Mouse (Mus musculus): Measurements from ENCODE around the gene Dennd1b. TPM values are rescaled to one million over a fixed set of nuclear protein-coding genes. Genes with fewer than 3 reads are reported as not detected.

Gene Dennd1b
- polyA plus RNA-seq, 1 experiment from 2014 or later = 13.5 TPM

GRCm38 (mm10) chr1:139067210-139067609 is 104.0 kb downstream of the Dennd1b start:
- Histone ChIP-seq H3K9ac (ENCODE audit: low read length) (no peak overlapping the region), H3K27me3 (ENCODE audit: control insufficient read depth, insufficient read depth, low read length) (no peaks in the 10 kb centered on the region), H3K4me2 (ENCODE audit: low read depth, low read length, severe bottlenecking) (no peak overlapping the region), H3K4me3 (ENCODE audit: low read depth, low read length) (no peak overlapping the region), H3K9me3 (ENCODE audit: control insufficient read depth, low read length) (no peaks in the 10 kb centered on the region), H3K36me3 (ENCODE audit: control insufficient read depth, insufficient read depth, low read length) (no peaks in the 10 kb centered on the region; the same call in 1 of the 2 replicates), H3K4me1 (replicated peaks; ENCODE audit: control insufficient read depth, insufficient read depth, low read length) (no peaks in the 10 kb centered on the region), H3K27ac (ENCODE audit: low read depth, low read length) (no peak overlapping the region)
- 81% methylated on average over 2 of the region's 2 CpGs for WGBS
- no peak for DNase-seq (ENCODE audit: low spot score)
- ATAC-seq (replicated peaks; ENCODE audit: low FRiP score) = no peak

- Histone ChIP-seq H3K27me3 (ENCODE audit: control insufficient read depth, insufficient read depth, low read length) (no peaks in the 10 kb centered on the region), H3K4me3 (ENCODE audit: low read depth, low read length) (no peak overlapping the region), H3K4me2 (ENCODE audit: low read depth, low read length, severe bottlenecking) (no peak overlapping the region), H3K36me3 (ENCODE audit: control insufficient read depth, insufficient read depth, low read length) (no peaks in the 10 kb centered on the region), H3K27ac (ENCODE audit: low read depth, low read length) (no peak overlapping the region), H3K9me3 (ENCODE audit: control insufficient read depth, low read length) (no peaks in the 10 kb centered on the region), H3K4me1 (replicated peaks; ENCODE audit: control insufficient read depth, insufficient read depth, low read length) (no peaks in the 10 kb centered on the region), H3K9ac (ENCODE audit: low read length) (no peak overlapping the region)
- DNase-seq (ENCODE audit: low spot score) (no peak), ATAC-seq (replicated peaks; ENCODE audit: low FRiP score) (no peak)
- WGBS = 73% methylated on average over 2 of the region's 2 CpGs
Measured at GRCm38 (mm10) chr1:139071015-139071414, 107.8 kb downstream of the Dennd1b start.

DNA sequence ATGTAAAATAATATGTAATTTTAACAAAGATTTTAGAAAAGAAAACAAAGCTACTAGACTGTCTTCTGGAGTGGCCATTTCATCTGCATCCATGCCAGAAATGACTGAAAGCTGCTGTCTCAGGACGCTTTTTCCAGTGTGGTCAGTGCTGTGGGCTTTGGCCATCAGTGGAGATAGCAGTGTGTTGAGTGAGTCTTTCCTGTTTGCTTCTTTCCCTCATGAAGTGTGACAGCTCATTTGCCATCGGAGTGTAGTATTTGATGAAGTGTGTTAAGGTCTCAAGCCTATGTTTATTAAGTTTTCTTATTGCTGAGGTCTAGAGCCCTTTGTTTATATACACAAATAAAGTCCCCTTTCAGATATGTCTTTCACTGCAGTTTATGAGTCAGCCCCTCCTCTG is 112.4 kb downstream of the Dennd1b start:
- no peaks in the 10 kb centered on the region for H3K36me3 ChIP-seq (ENCODE audit: control insufficient read depth, insufficient read depth, low read length)
- 79% methylated on average over 2 of the region's 2 CpGs for WGBS

DNA sequence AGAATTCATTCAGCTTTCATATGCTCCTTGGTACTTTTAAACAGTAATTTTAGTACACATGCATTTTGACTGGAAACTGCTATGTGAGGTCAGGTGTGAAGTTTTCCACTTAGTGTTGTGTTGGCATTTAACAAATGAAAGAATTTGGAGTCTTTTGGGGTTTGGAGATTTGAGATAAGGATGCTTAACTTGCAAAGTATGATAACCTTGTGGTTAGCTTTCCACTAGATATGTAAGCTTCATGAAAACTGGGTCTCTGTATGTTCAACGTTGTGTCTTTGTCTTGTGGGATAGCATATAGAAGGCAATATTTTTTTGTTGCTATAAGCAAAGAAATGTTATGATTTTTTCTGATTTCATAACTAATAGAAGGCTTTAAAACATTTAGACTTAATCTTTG is 114.8 kb downstream of the Dennd1b start:
- ATAC-seq (replicated peaks; ENCODE audit: low FRiP score) (no peak), DNase-seq (ENCODE audit: low spot score) (no peak)
- no peaks in the 10 kb centered on the region for H3K9me3 ChIP-seq (ENCODE audit: control insufficient read depth, low read length)
- H3K4me2 ChIP-seq (ENCODE audit: low read depth, low read length, severe bottlenecking) = no peak overlapping the region
- no peaks in the 10 kb centered on the region; the same call in 1 of the 2 replicates for H3K4me1 ChIP-seq (replicated peaks; ENCODE audit: control insufficient read depth, insufficient read depth, low read length)
- H3K27ac ChIP-seq (ENCODE audit: low read depth, low read length) = no peak overlapping the region
- no peaks in the 10 kb centered on the region for H3K36me3 ChIP-seq (ENCODE audit: control insufficient read depth, insufficient read depth, low read length)
- H3K4me3 ChIP-seq (ENCODE audit: low read depth, low read length) = no peak overlapping the region
- no peak overlapping the region for H3K9ac ChIP-seq (ENCODE audit: low read length)
- H3K27me3 ChIP-seq (ENCODE audit: control insufficient read depth, insufficient read depth, low read length) = no peaks in the 10 kb centered on the region
- 85% methylated on average over 1 of the region's 1 CpGs for WGBS

More for the DNA sequence above, 112.4 kb downstream of the Dennd1b start:
- DNase-seq (ENCODE audit: low spot score) (no peak), ATAC-seq (replicated peaks; ENCODE audit: low FRiP score) (no peak)
- no peak overlapping the region for H3K4me2 ChIP-seq (ENCODE audit: low read depth, low read length, severe bottlenecking)
- no peaks in the 10 kb centered on the region for H3K4me1 ChIP-seq (replicated peaks; ENCODE audit: control insufficient read depth, insufficient read depth, low read length)
- no peaks in the 10 kb centered on the region for H3K27me3 ChIP-seq (ENCODE audit: control insufficient read depth, insufficient read depth, low read length)
- H3K9me3 ChIP-seq (ENCODE audit: control insufficient read depth, low read length) = no peaks in the 10 kb centered on the region
- H3K4me3 ChIP-seq (ENCODE audit: low read depth, low read length) = no peak overlapping the region
- H3K27ac ChIP-seq (ENCODE audit: low read depth, low read length) = no peak overlapping the region
- no peak overlapping the region for H3K9ac ChIP-seq (ENCODE audit: low read length)

GRCm38 (mm10) chr1:139079000-139079399 is 115.8 kb downstream of the Dennd1b start:
- ATAC-seq (replicated peaks; ENCODE audit: low FRiP score) (no peak), DNase-seq (ENCODE audit: low spot score) (no peak)
- H3K9me3 ChIP-seq (ENCODE audit: control insufficient read depth, low read length) = no peaks in the 10 kb centered on the region
- no peak overlapping the region for H3K4me3 ChIP-seq (ENCODE audit: low read depth, low read length)
- no peak overlapping the region for H3K9ac ChIP-seq (ENCODE audit: low read length)
- 85% methylated on average over 8 of the region's 8 CpGs for WGBS
- H3K36me3 ChIP-seq (ENCODE audit: control insufficient read depth, insufficient read depth, low read length) = no peaks in the 10 kb centered on the region
- no peaks in the 10 kb centered on the region; the same call in 1 of the 2 replicates for H3K4me1 ChIP-seq (replicated peaks; ENCODE audit: control insufficient read depth, insufficient read depth, low read length)
- H3K27ac ChIP-seq (ENCODE audit: low read depth, low read length) = no peak overlapping the region
- H3K4me2 ChIP-seq (ENCODE audit: low read depth, low read length, severe bottlenecking) = no peak overlapping the region
- H3K27me3 ChIP-seq (ENCODE audit: control insufficient read depth, insufficient read depth, low read length) = no peaks in the 10 kb centered on the region

- Histone ChIP-seq H3K27ac (ENCODE audit: low read depth, low read length) (no peak overlapping the region), H3K36me3 (ENCODE audit: control insufficient read depth, insufficient read depth, low read length) (no peaks in the 10 kb centered on the region), H3K4me1 (replicated peaks; ENCODE audit: control insufficient read depth, insufficient read depth, low read length) (no peaks in the 10 kb centered on the region; the same call in 1 of the 2 replicates), H3K9ac (ENCODE audit: low read length) (no peak overlapping the region), H3K27me3 (ENCODE audit: control insufficient read depth, insufficient read depth, low read length) (no peaks in the 10 kb centered on the region), H3K9me3 (ENCODE audit: control insufficient read depth, low read length) (no peaks in the 10 kb centered on the region), H3K4me2 (ENCODE audit: low read depth, low read length, severe bottlenecking) (no peak overlapping the region), H3K4me3 (ENCODE audit: low read depth, low read length) (no peak overlapping the region)
- DNase-seq (ENCODE audit: low spot score) = no peak
- 66% methylated on average over 6 of the region's 6 CpGs for WGBS
- peak; percentile 55 for ATAC-seq (replicated peaks; ENCODE audit: low FRiP score)
Measured at GRCm38 (mm10) chr1:139079523-139079922, 116.3 kb downstream of the Dennd1b start.

DNA sequence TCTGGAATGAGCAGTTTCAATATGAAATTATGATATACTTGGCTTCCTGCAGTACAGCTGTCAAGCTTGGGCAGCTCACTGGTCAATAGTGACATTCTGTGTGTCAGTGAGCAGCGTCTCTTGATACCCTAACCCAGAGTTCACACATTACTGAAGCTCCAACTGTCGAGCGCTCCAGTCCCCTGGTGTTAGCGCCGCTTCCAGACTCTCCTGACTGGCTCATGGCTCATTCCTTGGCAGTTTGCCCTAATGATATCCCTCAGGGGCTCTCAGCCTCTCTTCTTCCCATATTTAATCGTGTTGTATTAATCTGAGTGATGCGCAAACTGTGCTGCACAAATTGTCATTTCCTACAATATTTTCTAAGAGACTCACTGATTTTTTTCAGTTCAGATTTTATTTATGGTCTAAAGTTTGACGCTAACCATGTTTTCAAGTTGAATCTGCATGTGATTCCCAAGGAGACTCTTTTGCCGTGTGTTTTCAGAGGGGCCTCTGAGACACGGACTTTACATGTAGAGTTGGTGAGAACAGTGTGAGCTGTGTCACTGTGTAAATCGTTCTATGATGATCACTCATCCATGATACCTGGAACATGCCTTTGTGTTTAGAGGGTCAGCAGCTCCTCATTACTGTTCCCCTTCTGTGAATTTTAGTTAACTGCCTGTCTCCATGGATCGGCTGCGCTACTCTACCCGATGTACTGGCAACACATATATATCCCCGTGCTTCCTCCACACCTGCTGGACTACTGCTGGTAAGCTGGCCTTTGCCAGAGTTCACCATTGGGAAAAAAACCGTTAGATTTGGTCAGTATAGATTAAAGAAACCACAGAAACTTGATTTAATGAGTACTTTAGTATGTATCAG is 117.5 kb downstream of the Dennd1b start:
- no peaks in the 10 kb centered on the region for H3K36me3 ChIP-seq (ENCODE audit: control insufficient read depth, insufficient read depth, low read length)
- no peaks in the 10 kb centered on the region for H3K9me3 ChIP-seq (ENCODE audit: control insufficient read depth, low read length)
- peak; percentile 77 for ATAC-seq (replicated peaks; ENCODE audit: low FRiP score)
- no peak overlapping the region for H3K4me3 ChIP-seq (ENCODE audit: low read depth, low read length)
- no peaks in the 10 kb centered on the region for H3K27me3 ChIP-seq (ENCODE audit: control insufficient read depth, insufficient read depth, low read length)
- H3K27ac ChIP-seq (ENCODE audit: low read depth, low read length) = no peak overlapping the region; the same call in 1 of the 2 replicates
- H3K9ac ChIP-seq (ENCODE audit: low read length) = no peak overlapping the region
- WGBS = 74% methylated on average over 16 of the region's 16 CpGs
- peak; percentile 58 for DNase-seq (ENCODE audit: low spot score)
- no peak overlapping the region for H3K4me2 ChIP-seq (ENCODE audit: low read depth, low read length, severe bottlenecking)
- H3K4me1 ChIP-seq (replicated peaks; ENCODE audit: control insufficient read depth, insufficient read depth, low read length) = no peaks in the 10 kb centered on the region; the same call in 1 of the 2 replicates

DNA sequence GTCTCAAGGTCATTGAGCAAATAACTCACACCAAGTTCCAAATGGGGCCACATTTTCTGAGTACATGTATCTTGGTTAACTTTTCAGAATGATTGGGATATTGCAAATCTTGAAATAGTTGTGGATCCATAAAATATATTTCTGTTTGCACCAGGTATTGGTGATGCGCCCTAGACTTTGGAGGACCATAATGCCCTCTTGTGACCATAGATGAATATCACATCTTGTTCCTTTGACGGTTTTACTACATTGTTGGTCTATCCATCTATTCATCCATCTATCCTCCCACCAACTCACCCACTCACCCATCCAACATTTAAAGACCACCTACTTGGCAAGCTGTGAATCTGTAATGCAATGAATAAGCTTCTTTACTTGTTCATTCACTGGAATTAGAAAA is 120.1 kb downstream of the Dennd1b start:
- ATAC-seq (replicated peaks; ENCODE audit: low FRiP score) = no peak
- Histone ChIP-seq H3K4me1 (replicated peaks; ENCODE audit: control insufficient read depth, insufficient read depth, low read length) (no peaks in the 10 kb centered on the region; the same call in 1 of the 2 replicates), H3K9ac (ENCODE audit: low read length) (no peak overlapping the region), H3K36me3 (ENCODE audit: control insufficient read depth, insufficient read depth, low read length) (no peaks in the 10 kb centered on the region), H3K27ac (ENCODE audit: low read depth, low read length) (no peak overlapping the region), H3K4me2 (ENCODE audit: low read depth, low read length, severe bottlenecking) (no peak overlapping the region), H3K27me3 (ENCODE audit: control insufficient read depth, insufficient read depth, low read length) (no peaks in the 10 kb centered on the region), H3K9me3 (ENCODE audit: control insufficient read depth, low read length) (no peaks in the 10 kb centered on the region), H3K4me3 (ENCODE audit: low read depth, low read length) (no peak overlapping the region)
- WGBS = 64% methylated on average over 2 of the region's 2 CpGs
- no peak for DNase-seq (ENCODE audit: low spot score)

DNA sequence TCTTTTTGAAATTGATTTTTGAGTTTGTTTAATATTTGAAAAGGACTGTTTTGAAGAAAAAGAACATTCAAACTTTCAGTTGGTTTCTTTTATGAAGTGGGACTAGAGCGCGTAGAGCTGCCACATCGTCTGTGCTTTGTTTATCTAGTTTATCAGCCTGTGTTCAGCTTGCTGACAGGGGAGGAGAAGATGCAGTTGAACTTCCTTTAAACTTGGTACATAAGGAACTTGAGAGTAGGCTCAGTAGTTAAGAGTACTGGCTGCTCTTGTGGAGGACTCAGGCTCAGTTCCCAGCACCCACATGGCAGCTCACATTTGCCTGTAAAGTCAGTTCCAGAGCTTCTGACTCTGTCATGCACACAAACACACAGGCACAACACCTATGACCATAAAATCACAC is 124.3 kb downstream of the Dennd1b start:
- no peaks in the 10 kb centered on the region for H3K27me3 ChIP-seq (ENCODE audit: control insufficient read depth, insufficient read depth, low read length)
- no peak overlapping the region for H3K4me2 ChIP-seq (ENCODE audit: low read depth, low read length, severe bottlenecking)
- 0 out of 2 replicates have a peak, but pooled peaks cover 2% of the 10 kb centered on the region for H3K4me1 ChIP-seq (replicated peaks; ENCODE audit: control insufficient read depth, insufficient read depth, low read length)
- DNase-seq (ENCODE audit: low spot score) (no peak), ATAC-seq (replicated peaks; ENCODE audit: low FRiP score) (no peak)
- no peaks in the 10 kb centered on the region for H3K9me3 ChIP-seq (ENCODE audit: control insufficient read depth, low read length)
- WGBS = 91% methylated on average over 3 of the region's 3 CpGs
- no peak overlapping the region for H3K4me3 ChIP-seq (ENCODE audit: low read depth, low read length)
- H3K9ac ChIP-seq (ENCODE audit: low read length) = no peak overlapping the region
- H3K27ac ChIP-seq (ENCODE audit: low read depth, low read length) = no peak overlapping the region
- H3K36me3 ChIP-seq (ENCODE audit: control insufficient read depth, insufficient read depth, low read length) = no peaks in the 10 kb centered on the region
